Mouse (Mus musculus): ENCODE data around the gene Praf2. TPM values are rescaled to one million over a fixed set of nuclear protein-coding genes. Genes with fewer than 3 reads are reported as not detected.

The Praf2 gene
- total and polyA plus RNA-seq, 3 experiments: 25.7 to 49.1 (median 40.6) TPM

GRCm38 (mm10) chrX:7779294-7779693, 51.1 kb downstream of the Praf2 start:
- in situ Hi-C loops (cut with MboI; ENCODE audit: low pct_ligation_motif_present, low pct_unique_long_range_greater_than_20kb, low sequenced_read_pairs) (no loop called here), dilution Hi-C loops (cut with MboI; ENCODE audit: extremely low pct_ligation_motif_present, extremely low pct_unique_long_range_greater_than_20kb, low sequenced_read_pairs) (no loop called here)
- Histone ChIP-seq H3K79me2 (replicated peaks; ENCODE audit: control insufficient read depth, extremely low read depth, insufficient read depth, poor library complexity, severe bottlenecking) (no peaks in the 10 kb centered on the region), H3K36me3 (replicated peaks in 1 of 2; ENCODE audit: control insufficient read depth in 1 of 2, insufficient read depth in 1 of 2, low read length in 1 of 2) (peaks cover 6 to 11% of the 10 kb centered on the region in 2 experiments), H3K9ac (ENCODE audit: insufficient read depth, low read depth) (no peak overlapping the region), H3K27ac (ENCODE audit: insufficient read depth, low read depth) (no peak overlapping the region), H3K4me1 (ENCODE audit: control insufficient read depth in 1 of 2, insufficient read depth in 2 of 2) (peaks cover 0 to 7% of the 10 kb centered on the region in 2 experiments; a peak in 2 of 4 replicates), H3K9me3 (replicated peaks; ENCODE audit: low read length) (no peaks in the 10 kb centered on the region), H3K4me3 (replicated peaks in 1 of 3; ENCODE audit: low read depth in 2 of 3, low read length in 2 of 3, poor library complexity in 1 of 3) (no peak overlapping the region), H3K4me2 (ENCODE audit: insufficient read depth, low read depth, poor library complexity, severe bottlenecking) (no peak overlapping the region), H3K27me3 (replicated peaks) (no peaks in the 10 kb centered on the region)
- DNase-seq (ENCODE audit: extremely low read depth): no peak
- TF ChIP-seq IRF4 (IDR thresholded peaks at IDR 0.05; ENCODE audit: low read depth, low read length): no peak
- no peak for TF ChIP-seq JUN (IDR thresholded peaks at IDR 0.05; ENCODE audit: insufficient read depth, low read depth, low read length)
- no peak for TF ChIP-seq ZKSCAN1 (IDR thresholded peaks at IDR 0.05; ENCODE audit: borderline replicate concordance, low read depth, low read length)
- no peak for TF ChIP-seq SIN3A (IDR thresholded peaks at IDR 0.05; ENCODE audit: low read length)
- TF ChIP-seq MAX (IDR thresholded peaks at IDR 0.05; ENCODE audit: low read length): no peak
- TF ChIP-seq EP300 (IDR thresholded peaks at IDR 0.05; ENCODE audit: low read length): no peak
- TF ChIP-seq MAFK (IDR thresholded peaks at IDR 0.05; ENCODE audit: insufficient replicate concordance, low read length): no peak
- no peak for TF ChIP-seq ETS1 (conservative IDR thresholded peaks at IDR 0.05; ENCODE audit: low read depth, low read length)
- TF ChIP-seq MXI1 (IDR thresholded peaks at IDR 0.05; ENCODE audit: low read depth, low read length): no peak
- no peak for TF ChIP-seq NELFE (IDR thresholded peaks at IDR 0.05; ENCODE audit: low read depth, low read length)
- no peak for TF ChIP-seq SMC3 (IDR thresholded peaks at IDR 0.05; ENCODE audit: low read depth, low read length)

Other genes starting within 250 kb of the Praf2 start
Only the 20 nearest of the 26 such genes appear.
- gene Foxp3, start 154.8 kb upstream of the Praf2 start, total RNA-seq (2012; rRNA removed): 0.38 and 0.55 TPM in 2 replicates
- not detected in 2 replicates for gene Foxp3, start 154.8 kb upstream of the Praf2 start, total RNA-seq (2014; rRNA removed)
- gene Foxp3, start 154.8 kb upstream of the Praf2 start, polyA plus RNA-seq (2012; ENCODE audit: insufficient read length, low read depth): 0.21 and 0.40 TPM in 2 replicates
- gene Ppp1r3f, start 154.2 kb upstream of the Praf2 start, total RNA-seq (2012; rRNA removed): 0.29 and 0.51 TPM in 2 replicates
- gene Ppp1r3f, start 154.2 kb upstream of the Praf2 start, total RNA-seq (2014; rRNA removed): 0.13 TPM in 1 of 2 replicates, not detected in the other
- 0.16 and 0.57 TPM in 2 replicates for gene Ppp1r3f, start 154.2 kb upstream of the Praf2 start, polyA plus RNA-seq (2012; ENCODE audit: insufficient read length, low read depth)
- gene Ccdc22, start 122.9 kb upstream of the Praf2 start, total RNA-seq (2012; rRNA removed): 32.4 and 34.7 TPM in 2 replicates
- gene Ccdc22, start 122.9 kb upstream of the Praf2 start, total RNA-seq (2014; rRNA removed): 24.4 and 26.0 TPM in 2 replicates
- gene Ccdc22, start 122.9 kb upstream of the Praf2 start, polyA plus RNA-seq (2012; ENCODE audit: insufficient read length, low read depth): 23.9 and 26.2 TPM in 2 replicates
- 0.17 and 0.21 TPM in 2 replicates for gene Cacna1f, start 121.4 kb upstream of the Praf2 start, total RNA-seq (2012; rRNA removed)
- not detected in 2 replicates for gene Cacna1f, start 121.4 kb upstream of the Praf2 start, total RNA-seq (2014; rRNA removed)
- 0.07 TPM in 1 of 2 replicates, not detected in the other for gene Cacna1f, start 121.4 kb upstream of the Praf2 start, polyA plus RNA-seq (2012; ENCODE audit: insufficient read length, low read depth)
- 0.80 and 1.2 TPM in 2 replicates for gene Syp, start 90.0 kb upstream of the Praf2 start, total RNA-seq (2012; rRNA removed)
- gene Syp, start 90.0 kb upstream of the Praf2 start, total RNA-seq (2014; rRNA removed): 0.27 TPM in 2 replicates
- 0.65 and 0.74 TPM in 2 replicates for gene Syp, start 90.0 kb upstream of the Praf2 start, polyA plus RNA-seq (2012; ENCODE audit: insufficient read length, low read depth)
- gene Prickle3, start 71.2 kb upstream of the Praf2 start, total RNA-seq (2012; rRNA removed): 3.9 and 4.5 TPM in 2 replicates
- gene Prickle3, start 71.2 kb upstream of the Praf2 start, total RNA-seq (2014; rRNA removed): 2.2 and 2.3 TPM in 2 replicates
- 12.5 and 13.7 TPM in 2 replicates for gene Prickle3, start 71.2 kb upstream of the Praf2 start, polyA plus RNA-seq (2012; ENCODE audit: insufficient read length, low read depth)
- 163 and 183 TPM in 2 replicates for gene Plp2, start 57.0 kb upstream of the Praf2 start, total RNA-seq (2012; rRNA removed)
- 144 and 173 TPM in 2 replicates for gene Plp2, start 57.0 kb upstream of the Praf2 start, total RNA-seq (2014; rRNA removed)
- 207 and 247 TPM in 2 replicates for gene Plp2, start 57.0 kb upstream of the Praf2 start, polyA plus RNA-seq (2012; ENCODE audit: insufficient read length, low read depth)
- gene Magix, start 47.2 kb upstream of the Praf2 start, total RNA-seq (2012; rRNA removed): 0.13 TPM in 1 of 2 replicates, not detected in the other
- not detected in 2 replicates for gene Magix, start 47.2 kb upstream of the Praf2 start, total RNA-seq (2014; rRNA removed)
- not detected in 2 replicates for gene Magix, start 47.2 kb upstream of the Praf2 start, polyA plus RNA-seq (2012; ENCODE audit: insufficient read length, low read depth)
- gene Gpkow, start 31.3 kb upstream of the Praf2 start, total RNA-seq (2012; rRNA removed): 14.6 and 16.8 TPM in 2 replicates
- gene Gpkow, start 31.3 kb upstream of the Praf2 start, total RNA-seq (2014; rRNA removed): 6.6 and 9.3 TPM in 2 replicates
- 32.2 and 35.3 TPM in 2 replicates for gene Gpkow, start 31.3 kb upstream of the Praf2 start, polyA plus RNA-seq (2012; ENCODE audit: insufficient read length, low read depth)
- 13.9 and 21.4 TPM in 2 replicates for gene Wdr45, start 14.1 kb upstream of the Praf2 start, total RNA-seq (2012; rRNA removed)
- 19.4 and 24.1 TPM in 2 replicates for gene Wdr45, start 14.1 kb upstream of the Praf2 start, total RNA-seq (2014; rRNA removed)
- 18.0 and 21.7 TPM in 2 replicates for gene Wdr45, start 14.1 kb upstream of the Praf2 start, polyA plus RNA-seq (2012; ENCODE audit: insufficient read length, low read depth)
- gene Gm45208, start 6.2 kb upstream of the Praf2 start, total RNA-seq (2012; rRNA removed): 0.47 TPM in 1 of 2 replicates, not detected in the other
- gene Gm45208, start 6.2 kb upstream of the Praf2 start, total RNA-seq (2014; rRNA removed): not detected in 2 replicates
- gene Gm45208, start 6.2 kb upstream of the Praf2 start, polyA plus RNA-seq (2012; ENCODE audit: insufficient read length, low read depth): 13.0 and 13.1 TPM in 2 replicates
- gene Ccdc120, start 22.5 kb downstream of the Praf2 start, total RNA-seq (2012; rRNA removed): 3.6 and 6.9 TPM in 2 replicates
- 3.5 and 4.4 TPM in 2 replicates for gene Ccdc120, start 22.5 kb downstream of the Praf2 start, total RNA-seq (2014; rRNA removed)
- gene Ccdc120, start 22.5 kb downstream of the Praf2 start, polyA plus RNA-seq (2012; ENCODE audit: insufficient read length, low read depth): 6.9 and 9.0 TPM in 2 replicates
- 12.9 and 15.9 TPM in 2 replicates for gene Tfe3, start 34.1 kb downstream of the Praf2 start, total RNA-seq (2012; rRNA removed)
- gene Tfe3, start 34.1 kb downstream of the Praf2 start, total RNA-seq (2014; rRNA removed): 6.7 and 8.3 TPM in 2 replicates
- gene Tfe3, start 34.1 kb downstream of the Praf2 start, polyA plus RNA-seq (2012; ENCODE audit: insufficient read length, low read depth): 26.0 TPM in 2 replicates
- gene Gripap1, start 61.3 kb downstream of the Praf2 start, total RNA-seq (2012; rRNA removed): 25.5 and 27.1 TPM in 2 replicates
- gene Gripap1, start 61.3 kb downstream of the Praf2 start, total RNA-seq (2014; rRNA removed): 15.7 and 19.9 TPM in 2 replicates
- gene Gripap1, start 61.3 kb downstream of the Praf2 start, polyA plus RNA-seq (2012; ENCODE audit: insufficient read length, low read depth): 49.4 and 53.1 TPM in 2 replicates
- gene Kcnd1, start 93.8 kb downstream of the Praf2 start, total RNA-seq (2012; rRNA removed): 0.38 and 0.51 TPM in 2 replicates
- 0.57 and 0.63 TPM in 2 replicates for gene Kcnd1, start 93.8 kb downstream of the Praf2 start, total RNA-seq (2014; rRNA removed)
- 3.1 and 3.4 TPM in 2 replicates for gene Kcnd1, start 93.8 kb downstream of the Praf2 start, polyA plus RNA-seq (2012; ENCODE audit: insufficient read length, low read depth)
- 46.6 and 67.8 TPM in 2 replicates for gene Otud5, start 112.9 kb downstream of the Praf2 start, total RNA-seq (2012; rRNA removed)
- gene Otud5, start 112.9 kb downstream of the Praf2 start, total RNA-seq (2014; rRNA removed): 58.0 and 61.5 TPM in 2 replicates
- gene Otud5, start 112.9 kb downstream of the Praf2 start, polyA plus RNA-seq (2012; ENCODE audit: insufficient read length, low read depth): 92.7 and 101 TPM in 2 replicates
- 102 and 177 TPM in 2 replicates for gene Pim2, start 149.8 kb downstream of the Praf2 start, total RNA-seq (2012; rRNA removed)
- gene Pim2, start 149.8 kb downstream of the Praf2 start, total RNA-seq (2014; rRNA removed): 91.7 and 119 TPM in 2 replicates
- 146 and 171 TPM in 2 replicates for gene Pim2, start 149.8 kb downstream of the Praf2 start, polyA plus RNA-seq (2012; ENCODE audit: insufficient read length, low read depth)
- 28.8 and 30.6 TPM in 2 replicates for gene Slc35a2, start 155.6 kb downstream of the Praf2 start, total RNA-seq (2012; rRNA removed)
- gene Slc35a2, start 155.6 kb downstream of the Praf2 start, total RNA-seq (2014; rRNA removed): 15.2 and 21.2 TPM in 2 replicates
- 25.5 and 26.4 TPM in 2 replicates for gene Slc35a2, start 155.6 kb downstream of the Praf2 start, polyA plus RNA-seq (2012; ENCODE audit: insufficient read length, low read depth)
- 94.3 and 103 TPM in 2 replicates for gene Pqbp1, start 170.8 kb downstream of the Praf2 start, total RNA-seq (2012; rRNA removed)
- 96.6 and 101 TPM in 2 replicates for gene Pqbp1, start 170.8 kb downstream of the Praf2 start, total RNA-seq (2014; rRNA removed)
- 119 and 130 TPM in 2 replicates for gene Pqbp1, start 170.8 kb downstream of the Praf2 start, polyA plus RNA-seq (2012; ENCODE audit: insufficient read length, low read depth)
- gene Timm17b, start 170.9 kb downstream of the Praf2 start, total RNA-seq (2012; rRNA removed): 37.6 and 38.8 TPM in 2 replicates
- 25.8 and 33.1 TPM in 2 replicates for gene Timm17b, start 170.9 kb downstream of the Praf2 start, total RNA-seq (2014; rRNA removed)
- gene Timm17b, start 170.9 kb downstream of the Praf2 start, polyA plus RNA-seq (2012; ENCODE audit: insufficient read length, low read depth): 75.9 and 76.7 TPM in 2 replicates

Data from CH12.LX (cell line).